Mouse (Mus musculus) kidney, embryonic 16.5 days (tissue): ENCODE measurements at regions not wholly inside any gene's neighbourhood (a gene's known extent, or its start where the extent isn't known, plus 50 kb on each side); places are given as distances from the start of the nearest gene placed in this dataset.

ENCODE experiments used
- ATAC-seq: fragments of 200-750 bp; cut with Nextera tagmentation; 2 replicates; pipeline ENCODE4 v1.8.0; 2017; ENCODE audit warnings: moderate TSS enrichment; ENCODE audit not compliant: low FRiP score, low TSS enrichment
- H3K27ac ChIP-seq: fragments of 300-500 bp; sonication (generic); 2 replicates; pipeline ENCODE4 v1.5.1; 2014; ENCODE audit warnings: low read length
- H3K27me3 ChIP-seq: fragments of 300-500 bp; sonication (generic); 2 replicates; pipeline ENCODE4 v1.6.1; 2014; ENCODE audit warnings: low read length, control low read depth, mixed read lengths; ENCODE audit not compliant: insufficient read depth
- H3K36me3 ChIP-seq: fragments of 300-500 bp; sonication (generic); 2 replicates; pipeline ENCODE4 v1.6.1; 2014; ENCODE audit warnings: low read length, control low read depth, mixed read lengths; ENCODE audit not compliant: insufficient read depth
- H3K4me1 ChIP-seq: fragments of 300-500 bp; sonication (generic); 2 replicates; pipeline ENCODE4 v1.6.1; 2014; ENCODE audit warnings: low read length, control low read depth, mixed read lengths; ENCODE audit not compliant: insufficient read depth
- H3K4me2 ChIP-seq: fragments of 300-500 bp; sonication (generic); replicated peaks from 2 replicates; pipeline ENCODE4 v1.6.1; 2014; ENCODE audit warnings: low read depth, low read length
- H3K4me3 ChIP-seq: fragments of 300-500 bp; sonication (generic); 2 replicates; pipeline ENCODE4 v1.5.1; 2014; ENCODE audit warnings: mild to moderate bottlenecking, low read length
- H3K9ac ChIP-seq: fragments of 300-500 bp; sonication (generic); replicated peaks from 2 replicates; pipeline ENCODE4 v1.6.1; 2014; ENCODE audit warnings: low read length
- H3K9me3 ChIP-seq: fragments of 300-500 bp; sonication (generic); 2 replicates; pipeline ENCODE4 v1.6.1; 2016; ENCODE audit warnings: low read length, control low read depth
- WGBS: fragments of 180-500 bp; shearing (Covaris S2); extraction: QIAGEN DNeasy Blood & Tissue Kit; methylation state at CpG from one replicate; pipeline ENCODE4 v1.1.7; 2014; 5-methylcytosine and 5-hydroxymethylcytosine counted together

- Histone ChIP-seq H3K4me1 (no peaks in the 10 kb centered on the region), H3K9ac (no peak overlapping the region), H3K9me3 (no peaks in the 10 kb centered on the region), H3K36me3 (no peaks in the 10 kb centered on the region), H3K4me2 (no peak overlapping the region), H3K27me3 (no peaks in the 10 kb centered on the region), H3K27ac (no peak overlapping the region), H3K4me3 (no peak overlapping the region)
- 77% methylated on average over 3 of the region's 3 CpGs for WGBS
- no peak for ATAC-seq
These were observed 77.7 kb upstream of the Fbxo11 start for GRCm38 (mm10) chr17:88142809-88143208.

GRCm38 (mm10) chr17:88143378-88143943 lies 78.4 kb upstream of the Fbxo11 start:
- H3K4me3 ChIP-seq, result no peak overlapping the region
- no peak for ATAC-seq
- H3K9ac ChIP-seq, result no peak overlapping the region
- no peak overlapping the region for H3K27ac ChIP-seq
- no peaks in the 10 kb centered on the region for H3K4me1 ChIP-seq
- no peak overlapping the region for H3K4me2 ChIP-seq
- no peaks in the 10 kb centered on the region for H3K27me3 ChIP-seq
- 86% methylated on average over 3 of the region's 3 CpGs for WGBS
- H3K9me3 ChIP-seq, result no peaks in the 10 kb centered on the region
- H3K36me3 ChIP-seq, result no peaks in the 10 kb centered on the region

- ATAC-seq, result no peak
- H3K9ac ChIP-seq, result no peak overlapping the region
- H3K4me3 ChIP-seq, result no peak overlapping the region
- H3K27ac ChIP-seq, result no peak overlapping the region
- no peaks in the 10 kb centered on the region for H3K9me3 ChIP-seq
- no peak overlapping the region for H3K4me2 ChIP-seq
- WGBS, result 29% methylated on average over 6 of the region's 6 CpGs
- peaks cover 4% of the 10 kb centered on the region; the same call in 1 of the 2 replicates for H3K4me1 ChIP-seq
- H3K36me3 ChIP-seq, result no peaks in the 10 kb centered on the region
- no peaks in the 10 kb centered on the region for H3K27me3 ChIP-seq
These were observed 93.5 kb upstream of the Fbxo11 start for GRCm38 (mm10) chr17:88158550-88158949.

DNA sequence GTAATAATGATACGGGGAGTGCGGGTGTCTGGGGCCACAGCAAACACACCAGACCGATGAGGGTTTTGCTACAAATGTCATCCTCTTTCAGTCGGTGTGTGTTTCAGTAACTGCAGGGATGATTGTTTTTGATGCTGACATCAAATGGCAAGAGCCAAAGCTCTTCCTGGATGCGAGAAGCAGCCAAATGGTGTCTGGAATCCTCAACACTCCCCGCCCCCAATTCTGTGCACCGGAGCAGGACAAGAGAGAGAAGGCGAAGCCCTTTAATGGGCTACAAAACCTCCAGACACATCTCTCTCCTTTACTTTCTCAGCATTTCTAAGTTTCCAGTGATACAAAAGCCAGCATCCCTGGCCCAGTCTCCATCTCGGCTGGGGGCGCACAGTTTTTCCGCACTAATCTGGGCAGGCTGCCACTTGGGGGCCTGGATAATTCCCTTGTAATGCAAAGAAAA lies 94.1 kb upstream of the Fbxo11 start:
- ATAC-seq, result no peak
- H3K27ac ChIP-seq, result no peak overlapping the region
- 16% methylated on average over 11 of the region's 11 CpGs for WGBS
- H3K4me3 ChIP-seq, result no peak overlapping the region
- H3K4me1 ChIP-seq, result peaks cover 4% of the 10 kb centered on the region; the same call in 1 of the 2 replicates
- H3K9ac ChIP-seq, result no peak overlapping the region
- H3K27me3 ChIP-seq, result no peaks in the 10 kb centered on the region
- H3K9me3 ChIP-seq, result no peaks in the 10 kb centered on the region
- H3K36me3 ChIP-seq, result no peaks in the 10 kb centered on the region
- H3K4me2 ChIP-seq, result peak overlapping the region; percentile 25; the same call in 1 of the 2 replicates

GRCm38 (mm10) chr17:88159851-88160676 lies 95.0 kb upstream of the Fbxo11 start:
- peak overlapping the region; percentile 25; the same call in 1 of the 2 replicates for H3K4me2 ChIP-seq
- no peak overlapping the region for H3K9ac ChIP-seq
- peaks cover 4% of the 10 kb centered on the region; the same call in 1 of the 2 replicates for H3K4me1 ChIP-seq
- H3K36me3 ChIP-seq, result no peaks in the 10 kb centered on the region
- no peaks in the 10 kb centered on the region for H3K9me3 ChIP-seq
- 55% methylated on average over 19 of the region's 19 CpGs for WGBS
- H3K27me3 ChIP-seq, result no peaks in the 10 kb centered on the region
- no peak overlapping the region for H3K4me3 ChIP-seq
- ATAC-seq, result no peak
- H3K27ac ChIP-seq, result no peak overlapping the region

DNA sequence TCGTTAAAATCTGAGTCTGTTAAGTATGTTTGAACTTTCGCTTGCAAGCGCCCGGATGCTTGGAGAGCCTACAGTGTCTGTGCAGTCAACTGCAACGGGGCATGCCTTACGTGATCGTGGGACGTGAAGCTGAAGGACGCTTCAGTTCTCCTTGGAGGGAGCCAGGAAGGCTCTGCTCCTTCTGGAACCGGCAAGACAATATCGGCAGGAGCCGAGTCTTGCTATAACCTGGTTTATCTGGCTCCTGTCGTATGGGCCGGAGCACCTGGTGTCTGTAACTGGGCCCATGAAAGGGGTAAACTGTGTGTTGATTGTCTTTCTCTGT lies 95.5 kb upstream of the Fbxo11 start:
- H3K4me3 ChIP-seq, result no peak overlapping the region
- H3K4me2 ChIP-seq, result no peak overlapping the region
- no peaks in the 10 kb centered on the region for H3K27me3 ChIP-seq
- H3K27ac ChIP-seq, result no peak overlapping the region
- no peaks in the 10 kb centered on the region for H3K9me3 ChIP-seq
- H3K4me1 ChIP-seq, result peaks cover 4% of the 10 kb centered on the region; the same call in 1 of the 2 replicates
- no peaks in the 10 kb centered on the region for H3K36me3 ChIP-seq
- no peak overlapping the region for H3K9ac ChIP-seq
- WGBS, result 66% methylated on average over 14 of the region's 14 CpGs
- ATAC-seq, result no peak

GRCm38 (mm10) chr17:88161766-88162165 lies 96.7 kb upstream of the Fbxo11 start:
- Histone ChIP-seq H3K27ac (no peak overlapping the region), H3K9me3 (no peaks in the 10 kb centered on the region), H3K9ac (no peak overlapping the region), H3K36me3 (no peaks in the 10 kb centered on the region), H3K4me3 (no peak overlapping the region), H3K27me3 (no peaks in the 10 kb centered on the region), H3K4me2 (no peak overlapping the region), H3K4me1 (peaks cover 4% of the 10 kb centered on the region; the same call in 1 of the 2 replicates)
- WGBS, result 86% methylated on average over 8 of the region's 8 CpGs
- no peak for ATAC-seq

- H3K36me3 ChIP-seq, result no peaks in the 10 kb centered on the region
- no peak for ATAC-seq
- 64% methylated on average over 4 of the region's 4 CpGs for WGBS
- H3K4me1 ChIP-seq, result no peaks in the 10 kb centered on the region
- no peaks in the 10 kb centered on the region for H3K9me3 ChIP-seq
- no peak overlapping the region for H3K4me2 ChIP-seq
- H3K27ac ChIP-seq, result no peak overlapping the region
- no peak overlapping the region for H3K4me3 ChIP-seq
- no peaks in the 10 kb centered on the region for H3K27me3 ChIP-seq
- H3K9ac ChIP-seq, result no peak overlapping the region
These were observed 99.7 kb upstream of the Fbxo11 start for GRCm38 (mm10) chr17:88164805-88165204.

DNA sequence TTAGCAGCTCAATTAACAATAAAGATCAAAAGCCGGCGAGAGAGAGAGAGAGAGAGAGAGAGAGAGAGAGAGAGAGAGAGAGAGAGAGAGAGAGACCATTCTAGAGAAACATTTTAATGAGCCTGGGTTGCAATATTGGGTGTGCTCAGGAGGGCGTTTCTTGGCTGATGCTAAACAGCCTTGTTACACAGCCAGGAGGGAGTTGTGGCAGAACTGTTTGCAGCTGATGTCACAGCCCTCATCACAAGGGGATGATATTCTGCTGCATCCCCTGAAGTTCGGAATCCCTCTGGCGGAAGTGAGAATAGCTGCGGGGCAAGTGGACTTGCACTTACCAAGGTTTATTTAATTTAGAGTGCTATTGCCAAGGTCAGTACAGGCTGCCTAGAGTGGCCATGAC lies 100.7 kb upstream of the Fbxo11 start:
- 82% methylated on average over 6 of the region's 6 CpGs for WGBS
- ATAC-seq, result no peak
- H3K4me3 ChIP-seq, result no peak overlapping the region
- H3K9ac ChIP-seq, result no peak overlapping the region
- no peak overlapping the region for H3K4me2 ChIP-seq
- no peak overlapping the region for H3K27ac ChIP-seq
- no peaks in the 10 kb centered on the region for H3K4me1 ChIP-seq
- H3K36me3 ChIP-seq, result no peaks in the 10 kb centered on the region
- no peaks in the 10 kb centered on the region for H3K27me3 ChIP-seq
- no peaks in the 10 kb centered on the region for H3K9me3 ChIP-seq
